Mouse (Mus musculus) liver (tissue): ENCODE results near the gene Ints7.

Source experiments
- DNase-seq: peaks from one replicate; pipeline ENCODE4 v3.0.0-alpha.2; 2020; ENCODE audit warnings: mixed read lengths

Ints7 gene

GRCm38 (mm10) chr1:191638404-191638803 is 63.0 kb downstream of the Ints7 start:
- DNase-seq: no peak

- DNase-seq: no peak
These were observed 63.9 kb downstream of the Ints7 start for GRCm38 (mm10) chr1:191639200-191639807.

- peak; percentile 16 for DNase-seq
These were observed 64.7 kb downstream of the Ints7 start for GRCm38 (mm10) chr1:191640146-191640545.

- no peak for DNase-seq
These were observed 65.4 kb downstream of the Ints7 start for GRCm38 (mm10) chr1:191640848-191641247.

- peak; percentile 43 for DNase-seq
These were observed 66.0 kb downstream of the Ints7 start for GRCm38 (mm10) chr1:191641438-191641837.

GRCm38 (mm10) chr1:191642903-191643302 is 67.5 kb downstream of the Ints7 start:
- DNase-seq: no peak

GRCm38 (mm10) chr1:191645921-191646320 is 70.5 kb downstream of the Ints7 start:
- no peak for DNase-seq

GRCm38 (mm10) chr1:191647590-191647989 is 72.2 kb downstream of the Ints7 start:
- no peak for DNase-seq

GRCm38 (mm10) chr1:191659441-191659840 is 84.0 kb downstream of the Ints7 start:
- no peak for DNase-seq

- DNase-seq: no peak
These were observed 85.8 kb downstream of the Ints7 start for GRCm38 (mm10) chr1:191661019-191661796.

GRCm38 (mm10) chr1:191662178-191662898 is 86.9 kb downstream of the Ints7 start:
- DNase-seq: no peak

GRCm38 (mm10) chr1:191662899-191663500 is 87.6 kb downstream of the Ints7 start:
- no peak for DNase-seq

GRCm38 (mm10) chr1:191663603-191664002 is 88.2 kb downstream of the Ints7 start:
- DNase-seq: no peak

- no peak for DNase-seq
These were observed 90.9 kb downstream of the Ints7 start for GRCm38 (mm10) chr1:191666351-191666750.

GRCm38 (mm10) chr1:191668030-191668429 is 92.6 kb downstream of the Ints7 start:
- DNase-seq: peak; percentile 15
